ENCODE assay signal across 14 mouse cellular contexts in the genomic region with DNA sequence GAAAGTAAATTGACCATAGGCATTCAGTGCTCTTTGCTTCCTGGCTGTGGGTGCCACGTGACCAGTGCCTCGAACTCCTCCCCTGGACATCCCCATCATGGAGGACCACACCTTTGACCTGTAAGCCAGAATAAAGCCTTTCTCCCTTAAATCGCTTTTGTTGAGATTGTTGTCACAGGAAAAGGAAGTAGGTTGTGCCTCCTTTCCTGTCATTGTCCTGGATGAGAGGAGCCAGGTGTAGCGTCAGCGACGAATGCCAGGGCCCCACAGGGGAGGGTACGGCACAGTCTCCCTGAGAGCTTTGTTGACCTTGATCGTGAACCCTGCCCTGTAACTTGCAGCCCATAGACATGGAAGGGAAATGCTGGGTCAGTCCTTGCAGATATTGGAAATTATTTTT.
A peak's percentile ranks its signal among the peaks of the same experiment; 100 is the strongest.
DNase-seq lines count a peak whose midpoint lies in the region; ATAC-seq lines count a peak whose summit lies in the region.
"Had no signal": no experiment of that assay in that cellular context is flagged by ENCODE, and none has a peak within 500 bp of the region (broad histone marks: within the 10 kb centered on the region; RNA-seq: fewer than 3 reads in every experiment).

No protein-coding gene starts in this region.

- H3K36me3 ChIP-seq in kidney, embryonic 15.5 days, result no peaks in the 10 kb centered on the region
- no peaks in the 10 kb centered on the region for H3K36me3 ChIP-seq in heart, embryonic 16.5 days (ENCODE audit: control insufficient read depth, insufficient read depth)
- H3K36me3 ChIP-seq: embryonic facial prominence, embryonic 13.5 days; forebrain, embryonic 15.5 days; midbrain, embryonic 15.5 days; neural tube, embryonic 15.5 days had no signal

- H3K9ac ChIP-seq in kidney, embryonic 15.5 days, result no peak overlapping the region
- no peak overlapping the region for H3K9ac ChIP-seq in heart, embryonic 16.5 days (ENCODE audit: low read length)
- H3K9ac ChIP-seq: embryonic facial prominence, embryonic 13.5 days; forebrain, embryonic 15.5 days; midbrain, embryonic 15.5 days; neural tube, embryonic 15.5 days had no signal

- H3K4me1 ChIP-seq in kidney, embryonic 15.5 days, result peaks cover 18% of the 10 kb centered on the region
- H3K4me1 ChIP-seq in heart, embryonic 16.5 days (ENCODE audit: control insufficient read depth, insufficient read depth, low read length), result peaks cover 13% of the 10 kb centered on the region

- WGBS in kidney, embryonic 15.5 days, result 67% methylated on average over 8 of the region's 8 CpGs
- WGBS in heart, embryonic 16.5 days, result 59% methylated on average over 8 of the region's 8 CpGs

- H3K9me3 ChIP-seq in kidney, embryonic 15.5 days (replicated peaks), result no peaks in the 10 kb centered on the region
- H3K9me3 ChIP-seq in heart, embryonic 16.5 days (replicated peaks; ENCODE audit: control insufficient read depth, low read length), result no peaks in the 10 kb centered on the region
- H3K9me3 ChIP-seq: embryonic facial prominence, embryonic 13.5 days; forebrain, embryonic 15.5 days; midbrain, embryonic 15.5 days; neural tube, embryonic 15.5 days had no signal

- ATAC-seq in kidney, embryonic 15.5 days (replicated peaks; ENCODE audit: low FRiP score), result no peak
- ATAC-seq in heart, embryonic 16.5 days (replicated peaks; ENCODE audit: extremely low read depth, insufficient read depth, low FRiP score), result no peak
- ATAC-seq: forebrain, embryonic 15.5 days; inflammation-experienced regulatory T-cells, adult 6 months; midbrain, embryonic 15.5 days had no signal

- H3K4me3 ChIP-seq in kidney, embryonic 15.5 days (replicated peaks), result no peak overlapping the region
- H3K4me3 ChIP-seq in heart, embryonic 16.5 days (ENCODE audit: low read length), result no peak overlapping the region
- H3K4me3 ChIP-seq: embryonic facial prominence, embryonic 13.5 days; forebrain, embryonic 15.5 days; midbrain, embryonic 15.5 days; neural tube, embryonic 15.5 days had no signal

- H3K4me2 ChIP-seq in kidney, embryonic 15.5 days, result no peak overlapping the region
- no peak overlapping the region for H3K4me2 ChIP-seq in heart, embryonic 16.5 days (ENCODE audit: low read depth, low read length)
- H3K4me2 ChIP-seq: embryonic facial prominence, embryonic 13.5 days; forebrain, embryonic 15.5 days; midbrain, embryonic 15.5 days; neural tube, embryonic 15.5 days had no signal

- peak; percentile 20 for DNase-seq in kidney, adult 18-20 months
- peak; percentile 26 for DNase-seq in adrenal gland, postnatal 25 days
- peak; percentile 63 for DNase-seq in kidney, postnatal 10 days
- no peak for DNase-seq in cerebellum, adult 18-20 months
- no peak for DNase-seq in right cerebral cortex, postnatal 36 days (ENCODE audit: low spot score in 2 of 2)
- DNase-seq: cerebellum, postnatal 10 days; right cerebral cortex, postnatal 4 days had no signal

- H3K27ac ChIP-seq in kidney, embryonic 15.5 days, result no peak overlapping the region
- peak overlapping the region; percentile 37 for H3K27ac ChIP-seq in heart, embryonic 16.5 days (ENCODE audit: low read length)
- H3K27ac ChIP-seq: embryonic facial prominence, embryonic 13.5 days; forebrain, embryonic 15.5 days; midbrain, embryonic 15.5 days; neural tube, embryonic 15.5 days had no signal

- H3K27me3 ChIP-seq in kidney, embryonic 15.5 days, result no peaks in the 10 kb centered on the region
- no peaks in the 10 kb centered on the region for H3K27me3 ChIP-seq in heart, embryonic 16.5 days (ENCODE audit: control insufficient read depth, insufficient read depth, low read length)
- H3K27me3 ChIP-seq: embryonic facial prominence, embryonic 13.5 days; forebrain, embryonic 15.5 days; midbrain, embryonic 15.5 days; neural tube, embryonic 15.5 days had no signal

Comparison
In these comparisons a context has a peak if more than half of its experiments do, and no peak if none do; other contexts are left out.
1. DNase-seq: peak in kidney, adult 18-20 months (single experiment), adrenal gland, postnatal 25 days (single experiment) and kidney, postnatal 10 days (single experiment); none in cerebellum, adult 18-20 months (0 of 2) and right cerebral cortex, postnatal 36 days (0 of 2).